Mouse (Mus musculus) cortical plate, adult 2 months (tissue): ENCODE measurements around the gene Pla2g2f.

Experiments
- CTCF ChIP-seq: fragments of 200-500 bp; IDR thresholded peaks from 2 replicates; pipeline ENCODE4 v1.5.1; 2011; ENCODE audit warnings: mild to moderate bottlenecking, control low read depth, low read length; ENCODE audit not compliant: insufficient read depth; ENCODE audit errors: extremely low read depth
- POLR2A ChIP-seq: fragments of 200-500 bp; IDR thresholded peaks from 2 replicates; pipeline ENCODE4 v1.6.1; 2011; ENCODE audit warnings: mild to moderate bottlenecking, low read length, control low read depth; ENCODE audit not compliant: insufficient read depth; ENCODE audit errors: extremely low read depth

GRCm38 (mm10) chr4:138702528-138702927 lies 54.9 kb downstream of the Pla2g2f start:
- TF ChIP-seq CTCF (no peak), POLR2A (no peak)
